In the genomic region with DNA sequence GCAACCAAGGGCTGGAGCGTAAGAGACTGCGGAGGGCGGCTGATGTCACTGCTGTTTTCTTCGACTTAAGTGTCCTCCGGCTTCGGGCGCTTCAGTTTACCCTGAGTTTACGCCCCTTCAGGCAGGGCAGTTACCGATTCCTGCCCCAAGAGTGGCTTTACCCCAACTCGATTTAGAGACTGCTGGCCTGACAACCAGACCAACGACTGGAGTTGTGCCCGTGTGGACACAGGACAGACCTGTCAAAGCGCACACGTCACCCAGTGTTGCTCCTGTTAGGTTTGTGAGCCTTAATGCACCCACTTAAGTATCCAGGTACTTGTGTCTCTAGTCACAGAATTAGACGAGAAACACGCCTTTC, we compare ENCODE assay signal across 8 mouse cellular contexts. TPM values are rescaled to one million over a fixed set of nuclear protein-coding genes. Genes with fewer than 3 reads are reported as not detected.
DNase-seq lines count a peak whose midpoint lies in the region; ATAC-seq and TF ChIP-seq lines count a peak whose summit lies in the region.

No protein-coding gene starts in this region.

- peak overlapping the region; percentile 41 for H3K9ac ChIP-seq in lung, embryonic 15.5 days
- H3K9ac ChIP-seq in limb, embryonic 13.5 days = peak overlapping the region; percentile 79

- peak overlapping the region; percentile 58 for H3K4me3 ChIP-seq in lung, embryonic 15.5 days
- H3K4me3 ChIP-seq in limb, embryonic 13.5 days = peak overlapping the region; percentile 67
- H3K4me3 ChIP-seq in small intestine, adult 2 months (ENCODE audit: low read depth, low read length) = peak overlapping the region; percentile 78

- ATAC-seq in lung, embryonic 15.5 days (ENCODE audit: borderline replicate concordance, extremely low read depth, low FRiP score, low TSS enrichment) = peak; percentile 78
- peak; percentile 67 for ATAC-seq in erythroblast, adult 5-6 weeks (replicated peaks; ENCODE audit: low FRiP score, poor library complexity, severe bottlenecking)
- peak; percentile 71 for ATAC-seq in limb, embryonic 13.5 days (ENCODE audit: low FRiP score, low read depth)

- H3K4me1 ChIP-seq in lung, embryonic 15.5 days = peaks cover 3% of the 10 kb centered on the region; the same call in 1 of the 2 replicates
- H3K4me1 ChIP-seq in limb, embryonic 13.5 days = peaks cover 11% of the 10 kb centered on the region
- 0 out of 2 replicates have a peak, but pooled peaks cover 5% of the 10 kb centered on the region for H3K4me1 ChIP-seq in small intestine, adult 2 months (ENCODE audit: control insufficient read depth, insufficient read depth, insufficient read length, low read length)

- peak overlapping the region; percentile 74 for H3K27ac ChIP-seq in lung, embryonic 15.5 days
- peak overlapping the region; percentile 61; the same call in 1 of the 2 replicates for H3K27ac ChIP-seq in limb, embryonic 13.5 days
- H3K27ac ChIP-seq in small intestine, adult 2 months (ENCODE audit: insufficient read depth, low read depth, low read length) = 0 out of 2 replicates have a peak overlapping the region, but pooled peaks have one; percentile 5

- 16% methylated on average over 16 of the region's 16 CpGs for WGBS in lung, embryonic 15.5 days
- WGBS in limb, embryonic 13.5 days = 18% methylated on average over 16 of the region's 16 CpGs
- WGBS in small intestine, adult 2 months = 10% methylated on average over 16 of the region's 16 CpGs

- H3K36me3 ChIP-seq in lung, embryonic 15.5 days = no peaks in the 10 kb centered on the region
- H3K36me3 ChIP-seq in limb, embryonic 13.5 days = no peaks in the 10 kb centered on the region
- H3K36me3 ChIP-seq in small intestine, adult 2 months (ENCODE audit: control insufficient read depth, insufficient read depth, low read length) = no peaks in the 10 kb centered on the region

- DNase-seq in lung, postnatal 4 days = no peak
- no peak for DNase-seq in c-Kit-positive CD71-positive TER-119-positive erythroid progenitor cells, embryonic 14.5 days (ENCODE audit: low spot score)
- DNase-seq in spleen, postnatal 36 days (ENCODE audit: low spot score in 2 of 2) = no peak
- no peak for DNase-seq in right cerebral cortex, postnatal 10 days (ENCODE audit: low spot score in 2 of 2)

- no peaks in the 10 kb centered on the region for H3K9me3 ChIP-seq in lung, embryonic 15.5 days
- H3K9me3 ChIP-seq in limb, embryonic 13.5 days = no peaks in the 10 kb centered on the region

- TF ChIP-seq POLR2A in small intestine, adult 2 months (IDR thresholded peaks at IDR 0.05; ENCODE audit: low read depth, low read length) = no peak

- H3K4me2 ChIP-seq in lung, embryonic 15.5 days = peak overlapping the region; percentile 74
- peak overlapping the region; percentile 83 for H3K4me2 ChIP-seq in limb, embryonic 13.5 days (replicated peaks)

- H3K27me3 ChIP-seq in lung, embryonic 15.5 days = no peaks in the 10 kb centered on the region
- no peaks in the 10 kb centered on the region for H3K27me3 ChIP-seq in limb, embryonic 13.5 days
- H3K27me3 ChIP-seq in small intestine, adult 2 months (ENCODE audit: control insufficient read depth, insufficient read depth, low read length) = no peaks in the 10 kb centered on the region

- TF ChIP-seq CTCF in small intestine, adult 2 months (IDR thresholded peaks at IDR 0.05; ENCODE audit: extremely low read depth, insufficient read length, insufficient replicate concordance, low read depth, low read length) = no peak

RNA-seq across cellular contexts. Expression of gene Zfp560, which starts 0.3 kb away (rescaled TPM):
- polyA plus RNA-seq in lung, embryonic 15.5 days (2015; fragmentation: Nextera tagmentation; extraction: Ambion mirVana) = 34.6 and 37.0 TPM in 2 replicates
- total RNA-seq in erythroblast, adult 5-6 weeks (2015; ENCODE audit: low replicate concordance) = 0.77 and 2.5 TPM in 2 replicates
- total RNA-seq in erythroblast, adult 5-6 weeks (2017; ENCODE audit: low replicate concordance) = 0.34 and 1.3 TPM in 2 replicates
- 34.5 and 38.7 TPM in 2 replicates for polyA plus RNA-seq in limb, embryonic 13.5 days (2015; fragmentation: Nextera tagmentation; extraction: Ambion mirVana)
- 0.10 and 0.75 TPM in 2 replicates for polyA plus RNA-seq in small intestine, adult 2 months (2012; rRNA removed)

RNA-seq across cellular contexts. Expression of gene Olfr18, which starts 49.4 kb away (rescaled TPM):
- polyA plus RNA-seq in lung, embryonic 15.5 days (2015; fragmentation: Nextera tagmentation; extraction: Ambion mirVana) = 0.19 TPM in 1 of 2 replicates, not detected in the other
- total RNA-seq in erythroblast, adult 5-6 weeks (2015; ENCODE audit: low replicate concordance) = not detected in 2 replicates
- total RNA-seq in erythroblast, adult 5-6 weeks (2017; ENCODE audit: low replicate concordance) = not detected in 2 replicates
- polyA plus RNA-seq in limb, embryonic 13.5 days (2015; fragmentation: Nextera tagmentation; extraction: Ambion mirVana) = 0.09 TPM in 1 of 2 replicates, not detected in the other
- polyA plus RNA-seq in small intestine, adult 2 months (2012; rRNA removed) = not detected in 2 replicates

Comparison
In these comparisons a context has a peak if more than half of its experiments do, and no peak if none do; other contexts are left out.
1. H3K27ac ChIP-seq: peak in every context shown above with its lines; median percentile 74 in lung, embryonic 15.5 days; 61 in limb, embryonic 13.5 days; 5 in small intestine, adult 2 months.
2. RNA of gene Zfp560, which starts 0.3 kb away (polyA plus RNA-seq): 34.6 to 37.0 TPM in lung, embryonic 15.5 days and 34.5 to 38.7 TPM in limb, embryonic 13.5 days; 0.10 to 0.75 TPM in small intestine, adult 2 months; every median in the first group is over 10 times any median in the second.
3. Peak in every context shown above with its lines, with median percentiles within 50 percentile points of each other: ATAC-seq and H3K4me3 ChIP-seq.